Mouse (Mus musculus): Measurements from ENCODE around the gene Alx3.
"Not testable (repeated sequence)": the region's sequence is repeated elsewhere in the genome, so short reads cannot be mapped to it uniquely, and the experiment has no call there.

Gene Alx3

DNA sequence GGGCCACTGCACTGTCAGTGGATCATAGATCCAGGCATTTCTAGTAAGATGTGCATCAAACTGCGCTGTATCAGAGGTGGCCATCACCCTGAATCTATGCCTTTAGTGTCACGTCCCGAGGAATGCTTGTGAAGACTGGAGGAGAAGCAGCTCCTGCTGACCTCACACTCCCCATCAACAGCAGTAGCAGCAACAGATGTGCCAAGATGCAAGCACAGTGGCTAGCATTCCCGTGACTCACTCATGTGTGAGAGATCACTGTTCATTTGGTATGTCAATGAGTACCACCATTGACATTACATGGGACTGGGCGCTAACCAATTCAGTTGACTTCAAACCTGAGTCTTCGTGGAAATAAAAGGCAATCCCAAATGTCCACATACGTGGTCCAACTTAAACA lies 32.8 kb downstream of the Alx3 start:
- no peak for DNase-seq

DNA sequence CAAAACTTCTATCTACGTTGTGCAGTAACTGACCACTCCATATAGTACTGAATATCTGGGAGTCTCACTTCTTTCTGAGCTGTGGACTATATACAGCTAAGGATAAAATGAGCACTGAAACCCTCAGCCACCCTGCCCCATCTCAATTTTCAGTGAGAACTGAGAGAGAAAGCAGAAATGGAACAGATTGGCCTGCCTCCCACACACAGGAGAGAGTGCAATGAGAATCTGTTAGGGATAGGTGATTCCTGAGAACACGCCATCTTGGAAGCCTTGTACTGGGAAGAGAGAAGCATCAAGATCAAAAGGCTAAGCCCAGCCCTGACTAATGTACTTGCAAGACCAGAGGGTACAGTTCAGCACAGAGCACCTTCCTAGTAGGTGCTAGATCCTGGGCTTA lies 33.7 kb downstream of the Alx3 start:
- no peak for DNase-seq

DNA sequence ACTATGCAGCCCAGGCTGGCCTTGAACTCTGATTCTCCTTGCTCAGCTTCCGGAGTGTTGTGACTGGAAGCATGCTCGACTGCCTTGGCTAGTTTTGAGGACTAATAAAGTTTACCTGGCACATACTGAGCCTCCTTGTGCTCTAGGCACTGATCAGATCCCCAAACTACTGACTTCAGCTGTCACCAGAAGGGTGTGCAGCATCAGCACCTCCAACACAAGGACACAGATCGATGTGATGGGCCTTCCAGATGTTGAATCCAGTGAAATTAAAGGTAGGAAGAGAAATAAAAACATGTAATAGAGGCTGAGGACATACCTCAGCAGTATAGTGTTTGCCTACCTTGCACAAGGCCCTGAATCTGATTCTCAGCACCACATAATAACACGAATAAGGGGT lies 34.6 kb downstream of the Alx3 start:
- no peak for DNase-seq

DNA sequence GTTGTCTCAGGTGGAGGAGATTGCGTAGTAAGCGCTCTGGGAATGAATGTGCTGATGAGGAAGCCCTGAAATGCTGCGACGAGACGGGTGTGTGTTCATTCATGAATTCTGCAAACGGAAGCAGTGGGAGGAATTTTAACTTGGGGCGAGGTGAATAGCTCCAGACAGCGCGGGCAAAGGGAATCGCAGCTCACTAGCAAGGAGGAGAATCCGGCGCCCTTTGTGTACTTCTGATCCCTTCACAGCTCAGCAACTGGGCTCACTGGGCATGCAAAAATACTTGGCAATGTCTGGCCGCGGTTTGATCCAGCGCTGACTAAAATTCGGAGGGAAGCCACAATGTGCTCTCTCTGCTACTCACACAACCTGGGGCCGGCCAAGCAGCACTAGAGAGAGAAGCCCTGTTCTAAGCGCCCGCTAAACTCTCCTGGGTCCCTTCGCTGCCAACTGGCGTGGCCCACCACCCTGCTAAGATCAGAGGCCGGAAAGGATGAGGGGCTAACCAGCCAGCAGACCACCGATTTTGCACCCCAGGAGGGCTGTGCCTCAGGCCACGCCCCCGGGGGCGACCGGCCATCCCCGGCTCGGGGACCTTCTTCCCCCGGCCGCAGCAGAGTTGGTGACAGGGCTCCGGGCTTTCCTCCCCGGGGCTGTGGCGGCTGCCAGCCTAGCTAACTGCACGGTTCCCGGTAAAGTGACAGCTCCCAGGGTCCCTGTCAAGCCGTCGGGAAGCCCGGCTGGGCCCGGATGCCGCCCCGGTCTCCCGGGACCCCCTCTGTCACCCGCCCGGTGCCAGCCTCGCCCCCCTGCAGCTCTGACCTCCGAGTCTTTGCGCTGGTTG lies 36.1 kb downstream of the Alx3 start, which contains the start of gene Gm10961:
Gene Gm10961 (plus strand): TSS at position 641 of the 841 bp plus-strand sequence.
- DNase-seq = peak; percentile 23

DNA sequence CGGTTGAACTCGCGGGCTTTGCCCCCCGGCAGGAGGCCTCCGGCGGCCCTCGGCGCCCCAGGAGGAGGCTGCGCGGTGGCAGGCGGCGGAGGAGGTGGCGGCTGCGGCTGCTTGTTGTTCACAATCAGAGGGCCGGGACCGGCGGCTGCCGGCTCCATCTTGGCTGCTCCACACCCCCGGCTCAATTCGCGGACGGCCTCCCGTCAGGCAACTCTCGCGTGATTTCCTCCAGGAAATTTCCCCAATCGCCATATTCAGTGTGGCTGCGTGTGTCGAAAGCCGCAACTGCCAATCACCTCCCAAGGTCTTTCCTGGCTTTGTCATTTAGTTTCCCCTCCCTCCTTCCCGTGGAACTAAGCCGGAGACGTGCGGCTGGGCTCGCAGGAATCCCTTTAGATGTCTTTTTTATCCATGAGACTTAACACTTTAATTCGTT lies 36.7 kb downstream of the Alx3 start, which contains the start of gene Strip1:
Gene Strip1 (minus strand): TSS at position 172 of the 436 bp plus-strand sequence.
- peak; percentile 91 for DNase-seq

DNA sequence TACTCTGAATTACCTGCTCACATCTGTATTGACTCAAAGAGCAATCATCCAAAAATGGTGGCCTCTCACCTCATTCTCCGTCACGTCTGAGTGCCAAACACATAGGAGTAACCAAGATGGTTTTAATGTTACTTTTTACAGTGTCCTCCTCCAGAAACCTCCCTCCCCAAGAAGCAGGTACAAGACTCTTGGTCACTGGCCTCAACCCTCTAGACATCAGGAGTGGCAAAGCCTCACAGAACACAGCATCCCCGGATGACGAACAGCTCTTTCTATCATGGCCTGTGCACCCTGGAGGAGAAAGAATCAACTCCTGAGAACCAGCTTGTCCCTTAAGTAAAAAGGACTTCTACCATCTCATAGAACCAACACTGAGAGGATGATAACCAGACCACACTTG lies 38.0 kb downstream of the Alx3 start:
- no peak for DNase-seq

DNA sequence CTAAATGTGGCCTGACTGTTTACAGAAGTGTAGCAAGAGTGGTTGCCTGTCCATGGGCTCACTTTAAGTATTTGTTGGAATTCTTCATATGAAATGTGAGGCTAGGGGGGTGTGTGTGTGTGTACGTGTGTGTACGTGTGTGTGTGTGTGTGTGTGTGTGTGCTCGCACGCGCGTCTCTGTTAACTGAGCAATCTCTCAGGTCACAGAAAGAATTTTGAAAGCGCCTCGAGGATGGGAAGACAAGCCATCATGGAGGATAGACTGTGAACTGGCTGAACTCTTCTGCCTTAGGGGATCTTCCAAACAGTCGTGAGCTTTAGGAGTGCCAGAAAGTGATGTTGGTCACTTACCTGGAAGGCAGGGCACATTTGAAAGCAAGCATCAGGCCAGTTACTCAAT lies 39.1 kb downstream of the Alx3 start:
- no peak for DNase-seq

DNA sequence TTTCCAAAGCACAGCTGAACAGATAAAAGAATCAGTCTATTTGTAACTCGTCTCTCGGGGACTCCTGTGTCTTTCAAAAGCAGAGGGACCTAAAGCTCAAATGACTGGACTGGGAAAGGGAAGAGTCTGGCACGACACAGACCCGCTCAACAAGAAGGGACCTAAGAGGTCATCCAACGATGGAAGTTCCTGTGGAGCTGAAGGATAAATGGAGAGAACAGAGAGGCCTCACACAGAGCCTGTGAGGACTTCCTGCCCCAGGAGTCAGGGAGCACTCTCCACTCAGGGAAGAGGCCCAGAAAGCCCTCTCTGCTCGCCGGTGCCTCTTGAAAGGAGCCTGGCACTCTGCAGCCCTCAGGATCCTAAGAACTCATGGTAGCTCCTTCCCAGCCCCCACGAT lies 41.0 kb downstream of the Alx3 start:
- no peak for DNase-seq

DNA sequence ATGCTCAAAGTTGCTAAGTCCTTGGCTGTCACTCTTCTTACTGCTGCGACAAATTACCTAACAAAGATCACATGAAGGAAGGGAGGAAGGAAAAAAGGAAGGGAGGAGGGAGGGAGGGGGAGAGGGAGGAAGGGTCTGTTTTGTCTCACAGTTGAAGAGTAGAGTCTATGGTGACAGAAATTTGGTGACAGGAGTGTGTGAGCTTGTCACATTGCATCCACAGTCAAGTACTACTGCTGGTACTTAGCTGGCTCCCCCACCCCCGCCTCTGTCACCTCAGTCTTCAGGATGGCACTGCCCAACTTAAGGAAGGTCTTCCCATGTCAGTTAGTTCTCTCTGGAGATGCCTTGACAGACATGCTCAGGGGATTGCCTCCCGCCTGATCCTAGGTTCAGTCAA lies 41.4 kb downstream of the Alx3 start:
- no peak for DNase-seq

DNA sequence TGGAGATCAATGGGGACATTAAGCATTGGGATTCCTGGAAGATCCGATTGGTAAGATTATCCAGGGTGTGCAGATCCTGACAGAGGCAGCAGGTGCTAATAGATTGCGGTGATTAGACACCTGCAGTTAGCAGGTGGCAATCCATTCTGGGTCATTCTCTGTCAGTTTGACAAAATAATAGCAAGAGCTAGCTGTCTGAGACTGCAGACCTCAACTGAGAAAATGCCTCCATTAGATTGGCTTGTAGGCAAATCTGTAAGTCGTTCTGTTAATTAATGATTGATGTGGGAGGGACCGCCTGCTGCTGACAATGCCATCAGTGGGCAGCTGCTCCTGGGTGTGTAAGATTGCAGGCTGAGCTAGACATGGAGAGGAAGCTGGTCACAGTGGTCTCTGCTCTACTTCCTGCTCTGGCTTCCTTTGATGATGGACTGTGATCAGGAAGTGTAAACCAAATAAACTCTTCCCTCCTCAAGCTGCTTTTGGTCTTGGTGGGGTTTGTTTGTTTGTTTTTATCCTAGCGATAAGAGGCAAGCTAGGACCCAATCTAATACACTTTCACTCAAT lies 42.9 kb downstream of the Alx3 start:
- no peak for DNase-seq

DNA sequence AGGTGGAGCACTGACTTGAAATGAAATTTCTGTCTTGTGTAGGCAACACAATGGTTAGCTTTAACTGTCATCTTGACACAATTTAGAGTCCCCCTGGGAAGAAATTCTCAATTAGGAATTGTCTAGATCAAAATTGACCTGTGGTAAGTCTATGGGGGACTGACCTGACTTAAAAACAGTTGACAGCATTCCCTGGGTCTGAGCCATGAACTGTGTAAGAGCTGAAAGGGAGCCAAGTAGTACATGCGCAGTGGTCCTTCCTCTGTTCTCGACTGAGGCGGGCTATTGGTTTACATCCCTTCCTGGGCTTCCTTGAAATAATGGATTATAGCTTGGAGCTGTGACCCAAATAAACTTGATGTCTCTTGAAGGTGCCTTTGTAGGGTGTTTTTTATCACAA lies 52.1 kb downstream of the Alx3 start:
- no peak for DNase-seq

DNA sequence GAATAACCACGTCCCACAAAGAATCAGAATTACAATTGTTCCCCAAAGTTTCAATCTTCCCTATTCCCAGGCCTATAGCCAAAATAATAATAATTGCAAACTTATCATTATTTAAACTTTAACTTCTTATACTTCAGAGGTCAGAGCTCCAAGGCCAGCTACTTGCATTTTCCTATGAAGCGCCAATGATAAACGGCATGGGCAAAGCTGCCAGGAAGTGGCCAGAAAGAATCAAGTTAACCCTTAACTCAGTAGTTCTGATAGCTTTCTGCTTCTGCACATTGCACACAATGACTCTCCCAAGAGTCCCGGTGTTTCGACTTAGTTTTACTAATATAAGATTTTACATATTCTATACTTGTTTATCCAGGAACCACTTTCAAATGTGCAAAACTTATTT lies 55.4 kb downstream of the Alx3 start:
- not testable (repeated sequence) for DNase-seq

DNA sequence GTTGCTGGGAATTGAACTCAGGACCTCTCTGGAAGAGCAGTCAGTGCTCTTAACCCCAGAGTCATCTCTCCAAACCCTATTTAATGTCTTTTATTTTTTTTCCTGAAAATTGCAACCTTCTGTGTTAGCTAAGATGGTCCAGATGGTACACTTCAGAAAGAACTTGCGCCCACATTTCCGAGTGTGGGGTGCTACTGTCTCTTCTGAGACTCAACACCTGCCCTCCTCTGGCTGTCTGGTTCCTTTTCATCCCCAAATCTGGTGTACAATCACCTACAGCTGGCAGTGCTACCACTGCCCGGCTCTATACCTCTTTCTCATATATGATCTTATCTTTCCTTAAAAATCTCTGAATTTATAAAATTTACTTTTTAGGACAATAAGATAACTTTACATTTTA lies 58.1 kb downstream of the Alx3 start:
- no peak for DNase-seq

DNA sequence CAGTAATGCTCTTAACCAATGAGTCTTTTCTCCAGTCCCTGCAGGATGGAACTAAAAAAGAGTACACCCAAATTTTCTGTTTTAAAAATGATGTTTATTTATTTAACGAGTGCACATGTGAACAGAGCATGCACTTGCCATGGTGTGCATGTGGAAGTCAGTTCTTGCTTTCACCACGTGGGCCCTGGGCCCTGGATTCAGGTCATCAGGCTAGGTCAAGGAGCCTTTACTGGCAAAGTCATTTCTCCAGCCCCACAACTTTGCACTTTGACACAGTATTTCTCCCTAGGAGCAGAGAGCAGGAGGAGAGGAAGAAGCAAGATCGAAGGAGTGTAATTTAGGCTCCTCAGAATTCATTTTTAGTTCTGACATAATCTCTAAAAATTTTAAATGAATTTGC lies 60.0 kb downstream of the Alx3 start:
- DNase-seq = no peak

Data from right cerebral cortex, postnatal 14 days (tissue).